Mouse (Mus musculus) lung, postnatal 0 days (tissue): ENCODE measurements at regions not wholly inside any gene's neighbourhood (a gene's known extent, or its start where the extent isn't known, plus 50 kb on each side); places are given as distances from the start of the nearest gene placed in this dataset.

Source experiments
- CTCF ChIP-seq: IDR thresholded peaks from 2 replicates; pipeline ENCODE4 v1.5.1; 2016; ENCODE audit warnings: antibody characterized with exemption, mild to moderate bottlenecking
- EP300 ChIP-seq: IDR thresholded peaks from 2 replicates; pipeline ENCODE4 v1.6.1; 2016; ENCODE audit warnings: antibody characterized with exemption, mild to moderate bottlenecking, control low read depth

GRCm38 (mm10) chr4:3482092-3482491 is 296.9 kb upstream of the Vmn1r3 start:
- no peak for TF ChIP-seq EP300
- no peak for TF ChIP-seq CTCF
